Mouse (Mus musculus) neural tube, embryonic 11.5 days (tissue): ENCODE data around the gene Tmem132c. TPM values are rescaled to one million over a fixed set of nuclear protein-coding genes. Genes with fewer than 3 reads are reported as not detected.

Source experiments
- ATAC-seq: fragments of 200-750 bp; cut with Nextera tagmentation; 2 replicates; pipeline ENCODE4 v1.8.0; 2017; ENCODE audit warnings: moderate number of reproducible peaks, mild to moderate bottlenecking, moderate TSS enrichment, moderate library complexity; ENCODE audit not compliant: insufficient read depth, low FRiP score, low TSS enrichment
- DNase-seq: peaks from one replicate; pipeline ENCODE4 v3.0.0-alpha.2; 2015; ENCODE audit warnings: low spot score
- H3K27ac ChIP-seq: fragments of 300-500 bp; sonication (generic); 2 replicates; pipeline ENCODE4 v1.5.1; 2014; ENCODE audit warnings: low read depth, mild to moderate bottlenecking, low read length
- H3K27me3 ChIP-seq: fragments of 300-500 bp; sonication (generic); 2 replicates; pipeline ENCODE4 v1.6.1; 2014; ENCODE audit warnings: mild to moderate bottlenecking, low read length, mixed read lengths; ENCODE audit not compliant: control insufficient read depth, insufficient read depth
- H3K36me3 ChIP-seq: fragments of 300-500 bp; sonication (generic); 2 replicates; pipeline ENCODE4 v1.6.1; 2014; ENCODE audit warnings: mild to moderate bottlenecking, low read length, moderate library complexity, mixed read lengths; ENCODE audit not compliant: control insufficient read depth, insufficient read depth
- H3K4me1 ChIP-seq: fragments of 300-500 bp; sonication (generic); 2 replicates; pipeline ENCODE4 v1.6.1; 2014; ENCODE audit warnings: low read length, mixed read lengths; ENCODE audit not compliant: control insufficient read depth, insufficient read depth
- H3K4me2 ChIP-seq: fragments of 300-500 bp; sonication (generic); 2 replicates; pipeline ENCODE4 v1.6.1; 2014; ENCODE audit warnings: low read depth, mild to moderate bottlenecking, moderate library complexity
- H3K4me3 ChIP-seq: fragments of 300-500 bp; sonication (generic); 2 replicates; pipeline ENCODE4 v1.5.1; 2014; ENCODE audit warnings: low read depth, low read length
- H3K9ac ChIP-seq: fragments of 300-500 bp; sonication (generic); 2 replicates; pipeline ENCODE4 v1.6.1; 2014; ENCODE audit warnings: mild to moderate bottlenecking, low read length
- H3K9me3 ChIP-seq: fragments of 300-500 bp; sonication (generic); 2 replicates; pipeline ENCODE4 v1.6.1; 2016; ENCODE audit warnings: low read length; ENCODE audit not compliant: control insufficient read depth
- WGBS: fragments of 180-500 bp; shearing (Covaris S2); extraction: QIAGEN DNeasy Blood & Tissue Kit; methylation state at CpG from one replicate; pipeline ENCODE4 v1.1.7; 2014; 5-methylcytosine and 5-hydroxymethylcytosine counted together
- polyA plus RNA-seq: library from polyadenylated mRNA; unstranded; fragments of >200 nt; fragmentation: Nextera tagmentation; extraction: Ambion mirVana; gene quantifications from 2 replicates; pipeline ENCODE4 v1.2.1, GENCODE M21; 2014

Gene Tmem132c
- polyA plus RNA-seq, 1 experiment from 2014 or later, result 24.6 TPM

- H3K4me3 ChIP-seq, result no peak overlapping the region
- peak; percentile 58 for ATAC-seq
Measured at GRCm38 (mm10) chr5:127235203-127235602, 6.4 kb upstream of the Tmem132c start.

GRCm38 (mm10) chr5:127239706-127240105 is 1.9 kb upstream of the Tmem132c start:
- H3K4me2 ChIP-seq, result no peak overlapping the region

More at GRCm38 (mm10) chr5:127235203-127235602, 6.4 kb upstream of the Tmem132c start:
- WGBS, result 2% methylated on average over 11 of the region's 11 CpGs
- Histone ChIP-seq H3K27ac (no peak overlapping the region), H3K36me3 (no peaks in the 10 kb centered on the region), H3K27me3 (no peaks in the 10 kb centered on the region), H3K9ac (no peak overlapping the region; the same call in 1 of the 2 replicates), H3K4me2 (peak overlapping the region; percentile 31), H3K9me3 (no peaks in the 10 kb centered on the region), H3K4me1 (peaks cover 8% of the 10 kb centered on the region)
- DNase-seq, result peak; percentile 89

GRCm38 (mm10) chr5:127240646-127241045 is 962 bp upstream of the Tmem132c start:
- Histone ChIP-seq H3K27me3 (no peaks in the 10 kb centered on the region; the same call in 1 of the 2 replicates), H3K36me3 (no peaks in the 10 kb centered on the region), H3K9me3 (no peaks in the 10 kb centered on the region), H3K4me3 (no peak overlapping the region), H3K27ac (no peak overlapping the region), H3K9ac (no peak overlapping the region), H3K4me2 (peak overlapping the region; percentile 85), H3K4me1 (peaks cover 12% of the 10 kb centered on the region)
- no peak for ATAC-seq
- 13% methylated on average over 4 of the region's 4 CpGs for WGBS
- peak; percentile 13 for DNase-seq

More at GRCm38 (mm10) chr5:127239706-127240105, 1.9 kb upstream of the Tmem132c start:
- Histone ChIP-seq H3K36me3 (no peaks in the 10 kb centered on the region), H3K9me3 (no peaks in the 10 kb centered on the region), H3K4me3 (no peak overlapping the region), H3K4me1 (peaks cover 15% of the 10 kb centered on the region), H3K27ac (no peak overlapping the region), H3K27me3 (no peaks in the 10 kb centered on the region; the same call in 1 of the 2 replicates), H3K9ac (no peak overlapping the region)
- 47% methylated on average over 7 of the region's 7 CpGs for WGBS
- ATAC-seq, result no peak
- DNase-seq, result no peak

GRCm38 (mm10) chr5:127241925-127242762 is 536 bp downstream of the Tmem132c start:
- under 1% methylated on average over 64 of the region's 73 CpGs for WGBS
- H3K4me3 ChIP-seq, result peak overlapping the region; percentile 70
- ATAC-seq, result peak; percentile 65
- H3K9ac ChIP-seq, result peak overlapping the region; percentile 56
- peak overlapping the region; percentile 85 for H3K4me2 ChIP-seq
- no peaks in the 10 kb centered on the region for H3K36me3 ChIP-seq
- peaks cover 12% of the 10 kb centered on the region for H3K4me1 ChIP-seq
- no peaks in the 10 kb centered on the region; the same call in 1 of the 2 replicates for H3K27me3 ChIP-seq
- peak; percentile 69 for DNase-seq
- no peaks in the 10 kb centered on the region for H3K9me3 ChIP-seq
- peak overlapping the region; percentile 29; the same call in 1 of the 2 replicates for H3K27ac ChIP-seq

- Histone ChIP-seq H3K36me3 (no peaks in the 10 kb centered on the region), H3K27me3 (no peaks in the 10 kb centered on the region; the same call in 1 of the 2 replicates), H3K4me1 (peaks cover 12% of the 10 kb centered on the region), H3K4me2 (peak overlapping the region; percentile 85), H3K9ac (peak overlapping the region; percentile 56), H3K4me3 (peak overlapping the region; percentile 70), H3K9me3 (no peaks in the 10 kb centered on the region), H3K27ac (no peak overlapping the region)
- no peak for DNase-seq
- WGBS, result 1% methylated on average over 13 of the region's 13 CpGs
- no peak for ATAC-seq
Measured at GRCm38 (mm10) chr5:127242763-127243160, 1.2 kb downstream of the Tmem132c start.

- Histone ChIP-seq H3K36me3 (no peaks in the 10 kb centered on the region), H3K27ac (no peak overlapping the region), H3K4me1 (peaks cover 12% of the 10 kb centered on the region), H3K9ac (peak overlapping the region; percentile 56), H3K27me3 (no peaks in the 10 kb centered on the region; the same call in 1 of the 2 replicates), H3K4me2 (peak overlapping the region; percentile 85), H3K4me3 (peak overlapping the region; percentile 70), H3K9me3 (no peaks in the 10 kb centered on the region)
- under 1% methylated on average over 15 of the region's 16 CpGs for WGBS
- no peak for ATAC-seq
- peak; percentile 31 for DNase-seq
Measured at GRCm38 (mm10) chr5:127243209-127243608, 1.6 kb downstream of the Tmem132c start.

- H3K4me1 ChIP-seq, result peaks cover 12% of the 10 kb centered on the region
Measured at GRCm38 (mm10) chr5:127243611-127244010, 2.0 kb downstream of the Tmem132c start.

GRCm38 (mm10) chr5:127253263-127253662 is 11.7 kb downstream of the Tmem132c start:
- Histone ChIP-seq H3K4me3 (no peak overlapping the region), H3K4me2 (no peak overlapping the region), H3K27ac (no peak overlapping the region), H3K36me3 (no peaks in the 10 kb centered on the region), H3K9me3 (no peaks in the 10 kb centered on the region), H3K27me3 (no peaks in the 10 kb centered on the region), H3K9ac (no peak overlapping the region), H3K4me1 (no peaks in the 10 kb centered on the region)
- ATAC-seq, result no peak
- 64% methylated on average over 2 of the region's 2 CpGs for WGBS
- peak; percentile 4 for DNase-seq

More at GRCm38 (mm10) chr5:127243611-127244010, 2.0 kb downstream of the Tmem132c start:
- no peak for DNase-seq
- Histone ChIP-seq H3K36me3 (no peaks in the 10 kb centered on the region), H3K4me3 (peak overlapping the region; percentile 70), H3K9me3 (no peaks in the 10 kb centered on the region), H3K27ac (no peak overlapping the region), H3K4me2 (peak overlapping the region; percentile 85), H3K27me3 (no peaks in the 10 kb centered on the region; the same call in 1 of the 2 replicates), H3K9ac (peak overlapping the region; percentile 56)
- 8% methylated on average over 13 of the region's 13 CpGs for WGBS
- no peak for ATAC-seq
